Mouse (Mus musculus): ENCODE measurements around the gene Smarce1.

Gene Smarce1

GRCm38 (mm10) chr11:99166241-99166640 lies 64.6 kb downstream of the Smarce1 start:
- DNase-seq: no peak

- no peak for DNase-seq
Observed at GRCm38 (mm10) chr11:99165031-99165752, 65.6 kb downstream of the Smarce1 start.

- DNase-seq: no peak
Observed at GRCm38 (mm10) chr11:99162972-99163686, 67.7 kb downstream of the Smarce1 start.

GRCm38 (mm10) chr11:99161648-99162047 lies 69.2 kb downstream of the Smarce1 start:
- no peak for DNase-seq

- DNase-seq: no peak
Observed at GRCm38 (mm10) chr11:99160228-99160627, 70.6 kb downstream of the Smarce1 start.
